Mouse (Mus musculus) heart, adult 18-20 months (tissue): Measurements from ENCODE around the gene Iqschfp. TPM values are rescaled to one million over a fixed set of nuclear protein-coding genes. Genes with fewer than 3 reads are reported as not detected.

Source experiments
- DNase-seq, 2 experiments: peaks; one replicate each; pipeline ENCODE4 v3.0.0; 2021 to 2022; ENCODE audit warnings: mixed read lengths in 1 of 2
- total RNA-seq, 2 experiments: library from RNA; stranded (reverse); gene quantifications; 2 replicates each; pipeline ENCODE4 v1.2.3; 2021

Iqschfp gene
- total RNA-seq, 2 experiments from 2014 or later: not detected

DNA sequence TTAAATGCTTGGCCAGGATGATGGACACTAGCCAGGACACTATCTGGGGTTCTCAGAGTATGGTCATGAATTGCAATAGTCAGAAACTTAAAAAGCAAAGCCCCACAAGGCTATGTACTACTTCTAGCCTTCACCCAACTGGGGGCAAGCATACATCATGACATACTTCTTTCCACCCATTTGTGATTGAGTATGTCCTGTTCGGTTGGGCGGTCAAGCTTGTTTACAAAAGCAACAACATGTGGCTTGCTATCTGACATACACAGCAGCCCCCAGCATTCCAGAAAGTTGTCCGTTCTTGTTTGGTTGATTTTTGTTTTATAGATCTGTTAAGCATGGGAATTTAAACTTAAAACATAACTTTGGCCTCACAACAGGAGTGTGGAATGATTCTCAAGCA lies 755.2 kb downstream of the Iqschfp start:
- no peak for DNase-seq

DNA sequence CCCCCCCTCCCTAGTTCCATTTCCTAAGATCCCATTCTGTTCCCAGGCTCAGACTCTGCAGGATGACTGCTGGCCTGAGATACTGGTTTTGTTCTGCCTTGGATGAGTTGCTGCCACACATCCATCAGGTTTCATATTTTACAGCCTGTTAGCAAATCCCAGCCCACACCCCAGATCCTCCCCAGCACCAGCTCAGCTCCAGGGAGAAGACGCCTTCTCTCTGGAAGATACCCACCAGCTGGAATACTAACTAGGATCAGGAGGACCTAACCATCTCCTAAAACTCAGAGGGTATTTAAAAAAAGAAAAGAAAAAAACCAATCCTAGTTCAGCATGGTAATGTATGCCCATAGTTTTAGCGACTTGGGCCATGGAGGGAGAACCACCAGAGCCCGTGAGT lies 758.2 kb downstream of the Iqschfp start:
- no peak for DNase-seq

DNA sequence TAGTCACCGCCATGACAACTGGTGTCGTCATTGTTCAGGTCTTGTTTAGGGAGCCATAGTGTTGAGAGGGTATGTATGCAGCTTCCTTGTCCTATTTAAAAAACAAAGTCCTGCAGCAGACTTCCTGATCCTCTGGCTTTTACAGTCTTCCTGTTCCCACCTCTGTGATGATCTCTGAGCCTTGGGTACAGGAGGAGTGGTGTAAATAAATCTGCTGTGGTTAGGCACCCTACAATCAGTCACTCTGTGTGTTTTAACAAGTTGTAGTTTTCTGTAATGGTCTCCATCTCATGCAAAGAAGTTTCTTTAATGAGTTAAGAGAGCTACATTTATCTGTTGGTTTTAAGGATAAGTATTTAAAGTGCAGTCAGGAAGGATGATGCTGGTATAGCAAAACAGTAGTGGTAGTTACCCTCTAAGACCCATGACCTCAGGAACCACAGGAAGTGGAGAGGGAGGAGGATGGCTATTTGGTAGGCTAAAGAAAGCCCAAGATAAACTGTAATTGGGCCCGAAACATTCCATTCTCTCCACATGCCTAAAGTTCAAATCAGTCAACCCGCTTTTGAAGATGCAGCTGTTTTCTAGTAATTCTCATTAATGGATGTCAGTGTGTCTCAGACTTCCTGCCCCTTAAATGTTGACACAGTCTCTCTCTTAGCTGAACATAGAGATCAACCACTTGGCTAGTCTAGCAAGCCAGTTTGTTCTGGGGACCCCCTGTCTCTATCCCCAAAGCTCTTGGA lies 764.7 kb downstream of the Iqschfp start:
- no peak for DNase-seq

DNA sequence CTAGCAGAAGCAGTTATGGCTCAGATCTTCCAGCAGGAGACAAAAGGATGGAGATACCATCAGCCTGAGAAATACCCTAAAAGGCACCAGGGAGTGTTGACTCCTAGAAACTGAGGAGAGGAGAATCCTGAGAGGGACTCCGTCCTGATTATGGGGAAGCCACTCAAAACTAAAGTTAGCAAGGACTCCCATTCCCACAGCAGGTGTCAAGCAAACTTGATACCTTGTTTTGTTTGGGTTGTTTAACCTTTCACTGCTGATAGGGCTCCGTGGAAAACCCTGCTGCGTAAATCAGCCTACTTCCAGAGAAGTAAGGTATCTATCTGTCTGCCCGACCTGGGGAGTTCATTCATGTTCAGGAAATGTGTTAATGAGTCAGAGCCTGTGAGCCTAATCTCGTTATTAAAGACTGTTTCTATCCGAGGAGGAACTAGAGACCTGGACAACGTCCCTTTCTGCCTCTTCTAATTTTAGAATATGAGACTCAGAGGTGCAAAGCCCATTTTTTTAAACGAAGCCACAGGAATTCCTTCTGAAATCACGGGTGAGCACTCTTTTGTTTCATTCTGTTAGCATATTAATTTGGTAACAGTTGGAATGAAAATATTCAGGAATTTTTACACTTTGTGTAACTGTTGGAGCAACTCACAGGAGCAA lies 765.7 kb downstream of the Iqschfp start:
- no peak for DNase-seq

DNA sequence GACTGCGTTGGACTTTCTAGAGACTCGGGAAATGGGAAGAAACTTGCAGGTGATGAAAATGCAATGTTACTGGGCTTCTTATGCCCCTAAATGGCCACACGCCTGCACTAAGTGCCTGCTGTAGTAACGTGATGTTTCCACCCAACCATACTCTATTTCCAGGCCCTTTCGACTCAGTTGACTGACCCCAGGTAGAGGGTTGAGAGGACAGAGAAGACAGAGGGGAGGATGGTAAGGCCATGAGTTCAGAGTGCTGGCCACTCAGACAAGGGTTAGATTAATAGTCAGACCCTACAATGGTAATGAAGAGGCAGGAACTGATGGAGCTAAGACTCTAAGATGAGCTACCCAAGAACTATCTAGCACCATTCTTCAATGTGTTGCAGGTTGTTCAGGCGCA lies 768.0 kb downstream of the Iqschfp start:
- no peak for DNase-seq

DNA sequence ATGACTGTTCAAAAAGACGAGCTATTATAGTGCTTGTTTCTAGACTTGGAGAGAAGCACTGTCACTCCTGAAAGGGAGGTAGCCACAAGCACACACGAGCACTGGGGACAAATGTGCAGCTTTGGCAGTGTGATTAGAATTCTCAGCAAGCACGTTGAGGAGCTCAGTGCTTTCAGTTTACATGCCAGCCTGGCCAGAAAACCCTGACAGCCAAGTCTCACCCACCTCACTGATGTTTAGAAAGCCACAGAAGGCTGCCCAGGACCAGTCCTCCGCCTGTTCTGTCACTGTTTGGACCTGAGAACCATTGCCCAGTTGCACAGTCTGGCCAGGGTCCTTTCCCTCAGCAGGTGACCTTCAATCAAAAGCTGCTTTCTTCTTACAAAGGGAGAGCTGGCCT lies 768.5 kb downstream of the Iqschfp start:
- no peak for DNase-seq

DNA sequence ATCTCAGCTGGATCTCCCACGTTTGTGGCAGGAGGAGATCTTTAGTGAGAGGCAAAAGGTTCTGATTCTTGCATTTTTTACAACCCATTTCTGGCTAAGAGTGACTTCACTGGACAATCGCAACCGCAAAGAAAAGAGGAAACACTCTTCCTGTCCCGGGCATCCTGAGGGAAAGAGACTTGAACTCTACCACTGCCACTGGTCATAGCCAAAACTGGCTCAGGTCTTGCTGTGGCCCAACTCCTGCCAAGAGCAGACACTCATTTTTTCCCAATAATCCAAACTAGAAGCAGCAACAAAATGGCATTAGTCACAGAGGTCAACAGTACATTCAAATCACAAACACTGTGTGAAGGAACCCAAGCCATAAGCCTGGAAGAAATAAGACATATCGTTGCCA lies 770.4 kb downstream of the Iqschfp start:
- DNase-seq: no peak

DNA sequence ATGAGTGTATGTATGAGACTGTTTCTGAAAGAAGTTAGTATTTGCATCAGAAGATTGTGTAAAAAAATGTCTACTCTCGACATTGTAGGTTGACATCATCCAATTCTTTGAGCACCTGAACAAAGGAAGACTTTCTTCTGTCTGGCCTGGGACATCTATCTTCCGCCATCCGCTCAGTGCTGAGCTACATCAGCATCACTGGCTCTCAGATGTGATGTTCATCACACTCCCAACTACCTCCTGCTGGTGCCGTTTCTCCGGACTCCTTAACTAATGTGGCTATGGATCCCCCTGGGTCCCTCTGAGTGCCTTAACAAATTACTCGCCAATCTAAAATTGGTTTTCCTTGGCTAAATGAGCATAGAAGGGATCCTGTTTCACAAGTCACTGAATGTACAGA lies 772.3 kb downstream of the Iqschfp start:
- no peak for DNase-seq

DNA sequence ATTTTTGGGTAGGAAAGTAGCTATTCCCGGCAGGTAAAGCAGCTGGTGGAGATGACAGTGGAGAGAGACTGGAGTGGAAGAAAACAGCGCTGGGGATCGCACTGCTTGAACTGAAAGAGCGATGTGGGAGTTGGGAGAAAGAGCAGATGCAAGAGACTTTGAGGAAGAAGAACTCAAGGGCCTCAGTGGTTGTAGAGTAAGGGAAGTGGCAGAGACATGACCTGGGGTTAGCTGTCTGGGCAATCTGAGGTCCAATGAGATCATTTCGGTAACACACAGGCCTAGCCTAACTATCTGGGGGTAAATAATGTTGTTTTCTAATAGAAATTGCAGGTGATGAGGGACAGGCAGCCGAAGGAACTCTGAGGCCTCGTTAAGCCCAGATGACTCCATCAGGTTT lies 774.3 kb downstream of the Iqschfp start:
- DNase-seq: no peak

DNA sequence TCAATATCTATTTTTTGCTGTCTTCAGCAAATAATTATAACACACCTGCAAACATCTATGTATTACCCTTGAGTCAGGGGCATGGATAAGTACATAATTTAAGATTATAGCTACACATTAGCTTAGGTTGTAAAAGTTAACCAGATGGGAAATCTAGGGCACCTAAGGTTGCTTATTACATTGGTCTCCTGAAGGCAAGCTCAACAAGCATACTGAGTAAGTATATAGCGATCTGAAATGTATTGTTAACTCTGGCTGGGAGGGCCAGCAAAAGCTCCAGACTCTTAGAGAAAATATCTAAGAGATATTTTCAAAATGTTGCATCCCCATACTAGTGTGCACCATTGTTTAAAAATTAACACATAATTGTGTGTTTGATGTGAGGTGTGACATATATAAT lies 775.8 kb downstream of the Iqschfp start:
- no peak for DNase-seq

DNA sequence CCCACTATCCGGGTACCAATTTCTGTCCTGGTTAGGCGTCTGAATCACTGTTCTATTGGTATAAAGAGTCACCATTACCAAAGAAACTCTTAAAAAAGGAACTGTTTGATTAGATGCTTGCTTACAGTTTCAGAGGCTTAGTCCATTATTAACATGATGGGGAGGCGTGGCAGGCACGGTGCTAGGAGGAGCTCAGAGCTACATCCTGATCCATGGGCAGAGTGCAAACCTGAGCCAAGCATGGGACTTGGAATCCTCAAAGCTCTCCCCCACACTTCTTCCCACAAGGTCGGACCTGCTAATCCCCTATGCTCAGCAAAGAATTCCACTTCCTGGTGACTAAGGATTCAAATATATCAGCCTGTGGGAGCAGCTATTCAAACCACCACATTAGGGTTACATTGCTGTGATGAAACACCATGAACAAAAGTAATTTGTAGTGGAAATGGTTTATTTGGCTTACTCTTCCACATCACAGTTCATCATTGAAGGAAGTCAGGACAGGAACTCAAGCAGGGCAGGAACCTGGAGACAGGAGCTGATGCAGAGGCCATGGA lies 777.5 kb downstream of the Iqschfp start:
- no peak for DNase-seq

DNA sequence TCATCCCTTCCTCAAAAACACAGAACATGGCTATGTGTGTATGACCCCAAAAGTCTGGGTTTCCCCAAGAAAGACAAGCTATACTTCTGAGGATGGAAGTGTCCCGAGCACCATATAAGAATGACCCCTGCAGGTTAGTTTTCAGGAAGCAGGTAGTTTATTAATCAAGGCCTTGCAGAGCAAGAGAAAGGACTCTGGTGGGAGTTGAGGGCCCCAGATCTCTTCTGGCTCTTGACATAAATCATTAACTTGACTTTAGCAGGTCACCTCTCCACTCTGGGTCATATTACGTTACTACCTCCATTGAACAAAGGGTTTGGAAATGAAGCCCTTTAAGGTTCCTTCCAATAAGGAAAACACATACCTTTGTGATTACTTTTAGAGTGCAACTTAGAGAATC lies 782.7 kb downstream of the Iqschfp start:
- no peak for DNase-seq

DNA sequence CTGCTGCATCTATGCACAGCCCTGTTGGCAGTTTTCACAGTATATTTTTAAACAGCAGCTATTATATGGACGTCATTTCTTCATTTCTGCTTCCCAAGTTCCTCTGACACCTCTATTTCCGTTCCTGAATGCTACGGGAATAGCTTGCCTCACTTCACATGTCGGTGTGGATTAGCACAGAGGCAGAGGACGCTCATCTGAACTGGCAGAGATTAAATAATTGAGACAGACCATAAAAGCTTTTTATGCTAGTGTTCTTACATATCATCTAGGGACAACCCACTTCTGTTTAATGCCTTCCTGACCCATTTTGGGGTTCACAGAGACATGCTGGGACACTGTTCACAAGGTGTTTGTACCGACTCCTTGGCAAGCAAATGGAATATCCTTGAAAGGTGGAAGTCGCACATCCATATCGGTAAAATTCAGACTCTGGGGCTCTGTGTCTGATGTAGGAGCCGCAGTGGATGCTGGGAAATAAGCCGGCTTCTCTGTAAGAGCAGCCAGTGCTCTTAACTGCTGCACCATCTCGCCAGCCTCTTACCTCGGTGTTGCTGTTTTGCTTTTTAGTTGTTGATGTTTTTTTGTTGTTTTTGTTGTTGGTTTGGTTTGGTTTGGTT lies 783.3 kb downstream of the Iqschfp start:
- no peak for DNase-seq

Other genes starting within 250 kb of the Iqschfp start
- not detected for gene Iqcj, start within 50 bp of the Iqschfp start, total RNA-seq
- 100 to 1,000 TPM; 143 to 167 TPM for gene Schip1, start 172.6 kb downstream of the Iqschfp start, total RNA-seq